Mouse (Mus musculus) midbrain, embryonic 15.5 days (tissue): Measurements from ENCODE around the gene Spata33. TPM values are rescaled to one million over a fixed set of nuclear protein-coding genes. Genes with fewer than 3 reads are reported as not detected.
A peak's percentile ranks its signal among the peaks of the same experiment; 100 is the strongest.
"Not testable (repeated sequence)": the region's sequence is repeated elsewhere in the genome, so short reads cannot be mapped to it uniquely, and the experiment has no call there.

Experiments
- ATAC-seq: fragments of 200-750 bp; cut with Nextera tagmentation; replicated peaks from 2 replicates; pipeline ENCODE4 v1.8.0; 2017; ENCODE audit warnings: moderate TSS enrichment
- H3K27ac ChIP-seq: fragments of 300-500 bp; sonication (generic); 2 replicates; pipeline ENCODE4 v1.5.1; 2015; ENCODE audit warnings: mild to moderate bottlenecking, inconsistent platforms
- H3K27me3 ChIP-seq: fragments of 300-500 bp; sonication (generic); replicated peaks from 2 replicates; pipeline ENCODE4 v1.6.1; 2015; ENCODE audit warnings: inconsistent platforms
- H3K36me3 ChIP-seq: fragments of 300-500 bp; sonication (generic); replicated peaks from 2 replicates; pipeline ENCODE4 v1.6.1; 2015; ENCODE audit warnings: inconsistent platforms
- H3K4me1 ChIP-seq: fragments of 300-500 bp; sonication (generic); 2 replicates; pipeline ENCODE4 v1.6.1; 2015; ENCODE audit warnings: inconsistent platforms
- H3K4me2 ChIP-seq: fragments of 300-500 bp; sonication (generic); 2 replicates; pipeline ENCODE4 v1.6.1; 2015; ENCODE audit warnings: inconsistent platforms, mild to moderate bottlenecking, moderate library complexity
- H3K4me3 ChIP-seq: fragments of 300-500 bp; sonication (generic); 2 replicates; pipeline ENCODE4 v1.5.1; 2015; ENCODE audit warnings: mild to moderate bottlenecking, inconsistent platforms
- H3K9ac ChIP-seq: fragments of 300-500 bp; sonication (generic); 2 replicates; pipeline ENCODE4 v1.6.1; 2015; ENCODE audit warnings: mild to moderate bottlenecking, inconsistent platforms
- H3K9me3 ChIP-seq: fragments of 300-500 bp; sonication (generic); 2 replicates; pipeline ENCODE4 v1.6.1; 2016; ENCODE audit warnings: inconsistent platforms
- WGBS: fragments of 180-500 bp; shearing (Covaris S2); methylation state at CpG from one replicate; pipeline ENCODE4 v1.1.7; 2015; ENCODE audit warnings: mixed read lengths; 5-methylcytosine and 5-hydroxymethylcytosine counted together
- polyA plus RNA-seq: library from polyadenylated mRNA; unstranded; fragments of >200 nt; fragmentation: Nextera tagmentation; extraction: Ambion mirVana; gene quantifications from 2 replicates; pipeline ENCODE4 v1.2.1, GENCODE M21; 2015

The Spata33 gene
- polyA plus RNA-seq, 1 experiment from 2014 or later = 8.0 TPM

GRCm38 (mm10) chr8:123253451-123254098, 40.9 kb downstream of the Spata33 start:
- Histone ChIP-seq H3K27ac (peak overlapping the region; percentile 92), H3K4me2 (peak overlapping the region; percentile 95), H3K27me3 (no peaks in the 10 kb centered on the region), H3K9me3 (no peaks in the 10 kb centered on the region), H3K4me1 (peaks cover 34% of the 10 kb centered on the region), H3K36me3 (peaks cover 46% of the 10 kb centered on the region), H3K4me3 (peak overlapping the region; percentile 93), H3K9ac (peak overlapping the region; percentile 99)
- peak; percentile 57; the same call in 1 of the 2 replicates for ATAC-seq
- WGBS = under 1% methylated on average over 40 of the region's 40 CpGs

GRCm38 (mm10) chr8:123254099-123254885, 41.7 kb downstream of the Spata33 start, which contains the start of the genes Zfp276 and Vps9d1:
Zfp276 (plus strand) TSS chr8:123254195.
Vps9d1 (minus strand) TSS chr8:123254348.
- peak within 1 kb of the TSS; percentile 92 for H3K27ac ChIP-seq
- peak within 1 kb of the TSS; percentile 93 for H3K4me3 ChIP-seq
- no peaks in the 10 kb centered on the region for H3K9me3 ChIP-seq
- H3K9ac ChIP-seq = peak within 1 kb of the TSS; percentile 99
- peak within 1 kb of the TSS; percentile 95 for H3K4me2 ChIP-seq
- peaks cover 42% of the 10 kb centered on the region for H3K36me3 ChIP-seq
- WGBS = under 1% methylated on average over 74 of the region's 99 CpGs
- H3K27me3 ChIP-seq = no peaks in the 10 kb centered on the region
- ATAC-seq = peak; percentile 96
- peaks cover 34% of the 10 kb centered on the region for H3K4me1 ChIP-seq

DNA sequence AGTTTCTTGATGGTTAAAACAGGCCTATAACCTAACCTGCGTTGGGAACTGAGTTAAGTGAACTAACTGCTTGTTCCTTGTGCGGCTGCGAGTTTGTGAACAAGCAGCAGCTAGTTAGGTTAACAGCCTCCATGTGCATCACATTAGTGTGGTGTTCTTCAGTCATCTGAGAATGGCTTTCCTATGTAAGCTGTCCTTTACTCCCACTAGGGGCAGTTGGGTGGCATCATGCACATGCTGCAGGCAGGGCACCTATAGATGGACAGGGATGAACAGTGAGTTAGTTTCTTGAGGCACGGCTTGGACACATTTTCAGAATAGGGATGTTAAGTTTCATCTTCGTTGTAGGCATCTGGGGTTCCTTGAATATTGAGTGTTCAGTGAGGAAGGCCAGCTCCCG, 42.5 kb downstream of the Spata33 start:
- no peak for ATAC-seq
- H3K4me1 ChIP-seq = peaks cover 34% of the 10 kb centered on the region

DNA sequence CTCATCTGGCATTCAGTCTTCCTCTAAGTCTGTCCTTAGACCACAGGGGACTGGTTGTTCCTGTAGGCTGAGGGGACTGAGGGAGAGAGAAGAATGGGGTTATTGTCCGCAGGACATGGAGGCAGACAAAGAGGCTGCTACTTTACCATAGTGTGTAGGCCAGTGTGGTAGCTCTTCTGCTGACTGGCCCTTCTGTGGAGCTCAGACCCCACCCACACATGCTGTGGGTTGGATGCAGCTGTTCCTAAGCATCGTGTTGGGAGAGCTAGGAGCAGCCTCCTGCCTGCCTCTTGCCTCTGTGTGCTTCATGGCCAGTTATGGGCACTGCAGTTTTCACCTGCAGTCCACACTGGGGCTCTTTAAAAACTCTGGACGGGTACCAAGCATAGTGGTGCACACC, 44.5 kb downstream of the Spata33 start:
- no peak for ATAC-seq
- Histone ChIP-seq H3K4me3 (no peak overlapping the region), H3K36me3 (peaks cover 39% of the 10 kb centered on the region), H3K4me2 (no peak overlapping the region), H3K9ac (no peak overlapping the region), H3K27me3 (no peaks in the 10 kb centered on the region), H3K4me1 (peaks cover 31% of the 10 kb centered on the region), H3K27ac (no peak overlapping the region), H3K9me3 (no peaks in the 10 kb centered on the region)
- WGBS = 79% methylated on average over 3 of the region's 3 CpGs

More for the DNA sequence above, 42.5 kb downstream of the Spata33 start:
- H3K9me3 ChIP-seq = no peaks in the 10 kb centered on the region
- peaks cover 43% of the 10 kb centered on the region for H3K36me3 ChIP-seq
- peak overlapping the region; percentile 99; the same call in 1 of the 2 replicates for H3K9ac ChIP-seq
- H3K27me3 ChIP-seq = no peaks in the 10 kb centered on the region
- WGBS = 68% methylated on average over 6 of the region's 6 CpGs
- peak overlapping the region; percentile 95 for H3K4me2 ChIP-seq
- H3K27ac ChIP-seq = no peak overlapping the region
- H3K4me3 ChIP-seq = peak overlapping the region; percentile 93

DNA sequence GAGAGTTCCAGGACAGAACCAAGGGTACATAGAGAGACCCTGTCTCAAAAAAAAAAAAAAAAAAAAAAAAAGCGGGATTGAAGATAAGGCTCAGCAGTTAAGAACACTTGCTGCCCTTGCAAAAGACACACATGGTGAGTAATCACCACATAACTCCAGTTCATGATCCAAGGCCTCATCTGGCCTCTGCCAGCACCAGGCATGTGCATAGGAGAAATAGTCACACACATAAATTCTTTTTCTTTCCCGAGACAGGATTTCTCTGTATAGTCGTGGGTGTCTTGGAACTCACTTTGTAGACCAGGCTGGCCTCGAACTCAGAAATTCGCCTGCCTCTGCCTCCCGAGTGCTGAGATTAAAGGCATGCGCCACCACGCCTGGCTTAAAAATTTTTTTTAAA, 45.0 kb downstream of the Spata33 start:
- not testable (repeated sequence) for H3K27ac ChIP-seq, H3K9me3 ChIP-seq, H3K4me2 ChIP-seq, H3K9ac ChIP-seq, ATAC-seq, H3K4me3 ChIP-seq, H3K27me3 ChIP-seq
- 95% methylated on average over 8 of the region's 8 CpGs for WGBS
- H3K4me1 ChIP-seq = peaks cover 26% of the 10 kb centered on the region
- H3K36me3 ChIP-seq = peaks cover 39% of the 10 kb centered on the region

GRCm38 (mm10) chr8:123267926-123268656, 55.5 kb downstream of the Spata33 start:
- ATAC-seq = no peak
- H3K27me3 ChIP-seq = no peaks in the 10 kb centered on the region
- H3K4me2 ChIP-seq = no peak overlapping the region
- H3K4me1 ChIP-seq = no peaks in the 10 kb centered on the region
- no peaks in the 10 kb centered on the region for H3K9me3 ChIP-seq
- H3K36me3 ChIP-seq = peaks cover 61% of the 10 kb centered on the region
- no peak overlapping the region for H3K27ac ChIP-seq
- WGBS = 81% methylated on average over 14 of the region's 14 CpGs
- H3K9ac ChIP-seq = no peak overlapping the region
- H3K4me3 ChIP-seq = no peak overlapping the region

DNA sequence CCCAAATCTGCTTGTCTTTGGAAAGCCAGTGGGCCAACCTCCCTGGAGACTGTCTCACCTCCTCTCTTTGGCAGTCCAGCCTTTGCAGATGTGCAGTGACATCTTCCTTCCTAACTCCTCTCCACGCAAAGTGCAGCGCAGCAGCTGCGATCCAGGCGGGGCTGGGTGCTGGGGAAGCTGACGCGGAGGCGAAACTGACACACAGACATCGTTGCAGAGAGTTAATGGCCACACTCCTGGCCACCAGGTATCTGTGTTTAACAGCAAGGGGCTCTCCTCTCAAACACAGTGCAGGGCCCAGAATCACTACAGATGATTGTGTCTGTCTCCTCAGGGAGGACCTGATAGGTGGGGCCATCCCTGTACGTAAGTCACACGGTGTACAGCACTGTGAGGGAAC, 58.5 kb downstream of the Spata33 start:
- H3K4me3 ChIP-seq = no peak overlapping the region
- H3K27me3 ChIP-seq = no peaks in the 10 kb centered on the region
- H3K9ac ChIP-seq = no peak overlapping the region
- H3K4me1 ChIP-seq = no peaks in the 10 kb centered on the region
- no peak for ATAC-seq
- peaks cover 40% of the 10 kb centered on the region for H3K36me3 ChIP-seq
- no peak overlapping the region for H3K27ac ChIP-seq
- no peak overlapping the region for H3K4me2 ChIP-seq
- WGBS = 93% methylated on average over 10 of the region's 10 CpGs
- no peaks in the 10 kb centered on the region for H3K9me3 ChIP-seq

Other genes with a start within 250 kb of the Spata33 start
- gene Ankrd11, start 170.6 kb upstream of the Spata33 start, polyA plus RNA-seq = 69.4 and 71.7 TPM in 2 replicates
- gene Spg7, start 149.9 kb upstream of the Spata33 start, polyA plus RNA-seq = 48.7 and 49.0 TPM in 2 replicates
- gene Rpl13, start 110.5 kb upstream of the Spata33 start, polyA plus RNA-seq = 632 and 634 TPM in 2 replicates
- 8.1 TPM in 2 replicates for gene Cpne7, start 95.5 kb upstream of the Spata33 start, polyA plus RNA-seq
- 1.6 and 2.1 TPM in 2 replicates for gene Sult5a1, start 54.5 kb upstream of the Spata33 start, polyA plus RNA-seq
- 0.13 and 0.19 TPM in 2 replicates for gene Dpep1, start 26.6 kb upstream of the Spata33 start, polyA plus RNA-seq
- gene Chmp1a, start 69 bp upstream of the Spata33 start, polyA plus RNA-seq = 227 and 235 TPM in 2 replicates
- 52.6 and 55.0 TPM in 2 replicates for gene Cdk10, start 12.0 kb downstream of the Spata33 start, polyA plus RNA-seq
- 7.4 and 8.1 TPM in 2 replicates for gene Spata2l, start 23.4 kb downstream of the Spata33 start, polyA plus RNA-seq
- gene Zfp276, start 41.4 kb downstream of the Spata33 start, polyA plus RNA-seq = 28.2 and 30.3 TPM in 2 replicates
- 66.6 and 69.9 TPM in 2 replicates for gene Vps9d1, start 41.5 kb downstream of the Spata33 start, polyA plus RNA-seq
- 6.4 and 9.8 TPM in 2 replicates for gene Fanca, start 105.7 kb downstream of the Spata33 start, polyA plus RNA-seq
- gene Spire2, start 119.9 kb downstream of the Spata33 start, polyA plus RNA-seq = 44.0 and 44.8 TPM in 2 replicates
- 324 and 331 TPM in 2 replicates for gene Tcf25, start 160.9 kb downstream of the Spata33 start, polyA plus RNA-seq
- gene Mc1r, start 194.3 kb downstream of the Spata33 start, polyA plus RNA-seq = 0.10 and 0.17 TPM in 2 replicates
- 2,127 and 2,170 TPM in 2 replicates for gene Tubb3, start 198.6 kb downstream of the Spata33 start, polyA plus RNA-seq
- gene Def8, start 210.7 kb downstream of the Spata33 start, polyA plus RNA-seq = 48.4 and 49.8 TPM in 2 replicates